Mouse (Mus musculus) limb, embryonic 14.5 days (tissue): Measurements from ENCODE around the gene Chrnb1. TPM values are rescaled to one million over a fixed set of nuclear protein-coding genes. Genes with fewer than 3 reads are reported as not detected.

ENCODE experiments used
- ATAC-seq: fragments of 200-750 bp; cut with Nextera tagmentation; 2 replicates; pipeline ENCODE4 v1.8.0; 2017; ENCODE audit warnings: low read depth, moderate number of reproducible peaks, moderate TSS enrichment; ENCODE audit not compliant: low FRiP score
- DNase-seq: peaks from one replicate; pipeline ENCODE4 v3.0.0-alpha.2; 2015; ENCODE audit warnings: low spot score
- H3K27ac ChIP-seq: fragments of 300-500 bp; sonication (generic); replicated peaks from 2 replicates; pipeline ENCODE4 v1.5.1; 2014; ENCODE audit warnings: low read depth, mild to moderate bottlenecking, low read length, moderate library complexity, mixed read lengths
- H3K27me3 ChIP-seq: fragments of 300-500 bp; sonication (generic); 2 replicates; pipeline ENCODE4 v1.6.1; 2014; ENCODE audit warnings: low read length, mixed read lengths; ENCODE audit not compliant: control insufficient read depth, insufficient read depth
- H3K36me3 ChIP-seq: fragments of 300-500 bp; sonication (generic); 2 replicates; pipeline ENCODE4 v1.6.1; 2014; ENCODE audit warnings: mild to moderate bottlenecking, low read length, moderate library complexity, mixed read lengths; ENCODE audit not compliant: control insufficient read depth, insufficient read depth
- H3K4me1 ChIP-seq: fragments of 300-500 bp; sonication (generic); 2 replicates; pipeline ENCODE4 v1.6.1; 2014; ENCODE audit warnings: antibody characterized with exemption, low read length, mixed read lengths; ENCODE audit not compliant: control insufficient read depth, insufficient read depth
- H3K4me2 ChIP-seq: fragments of 300-500 bp; sonication (generic); replicated peaks from 2 replicates; pipeline ENCODE4 v1.6.1; 2014; ENCODE audit warnings: low read depth, mild to moderate bottlenecking, low read length, moderate library complexity; ENCODE audit not compliant: severe bottlenecking
- H3K4me3 ChIP-seq: fragments of 300-500 bp; sonication (generic); replicated peaks from 2 replicates; pipeline ENCODE4 v1.5.1; 2014; ENCODE audit warnings: low read length
- H3K9ac ChIP-seq: fragments of 300-500 bp; sonication (generic); 2 replicates; pipeline ENCODE4 v1.6.1; 2014; ENCODE audit warnings: mild to moderate bottlenecking, low read depth, low read length, moderate library complexity; ENCODE audit not compliant: severe bottlenecking
- H3K9me3 ChIP-seq: fragments of 300-500 bp; sonication (generic); 2 replicates; pipeline ENCODE4 v1.6.1; 2016; ENCODE audit warnings: low read length; ENCODE audit not compliant: control insufficient read depth
- POLR2A ChIP-seq: fragments of 200-500 bp; IDR thresholded peaks from 2 replicates; pipeline ENCODE4 v1.8.0; 2012; ENCODE audit warnings: inconsistent platforms, mild to moderate bottlenecking, moderate library complexity, borderline replicate concordance; ENCODE audit not compliant: insufficient read depth, insufficient read length; ENCODE audit errors: extremely low read depth
- WGBS: fragments of 180-500 bp; shearing (Covaris S2); extraction: QIAGEN DNeasy Blood & Tissue Kit; methylation state at CpG from one replicate; pipeline ENCODE4 v1.1.7; 2014; 5-methylcytosine and 5-hydroxymethylcytosine counted together
- polyA plus RNA-seq, 2 experiments: library from polyadenylated mRNA; depleted of rRNA in 1 of 2; stranded (reverse) in 1 of 2; unstranded in 1 of 2; fragments of >200 nt; fragmentation: Nextera tagmentation in 1 of 2; extraction: Ambion mirVana in 1 of 2; gene quantifications; 2 replicates each; pipeline versions ENCODE4 v1.2.1 to v1.2.3; 2012 to 2014

Gene Chrnb1
- polyA plus RNA-seq, 2 experiments = 19.0 to 69.4 TPM

DNA sequence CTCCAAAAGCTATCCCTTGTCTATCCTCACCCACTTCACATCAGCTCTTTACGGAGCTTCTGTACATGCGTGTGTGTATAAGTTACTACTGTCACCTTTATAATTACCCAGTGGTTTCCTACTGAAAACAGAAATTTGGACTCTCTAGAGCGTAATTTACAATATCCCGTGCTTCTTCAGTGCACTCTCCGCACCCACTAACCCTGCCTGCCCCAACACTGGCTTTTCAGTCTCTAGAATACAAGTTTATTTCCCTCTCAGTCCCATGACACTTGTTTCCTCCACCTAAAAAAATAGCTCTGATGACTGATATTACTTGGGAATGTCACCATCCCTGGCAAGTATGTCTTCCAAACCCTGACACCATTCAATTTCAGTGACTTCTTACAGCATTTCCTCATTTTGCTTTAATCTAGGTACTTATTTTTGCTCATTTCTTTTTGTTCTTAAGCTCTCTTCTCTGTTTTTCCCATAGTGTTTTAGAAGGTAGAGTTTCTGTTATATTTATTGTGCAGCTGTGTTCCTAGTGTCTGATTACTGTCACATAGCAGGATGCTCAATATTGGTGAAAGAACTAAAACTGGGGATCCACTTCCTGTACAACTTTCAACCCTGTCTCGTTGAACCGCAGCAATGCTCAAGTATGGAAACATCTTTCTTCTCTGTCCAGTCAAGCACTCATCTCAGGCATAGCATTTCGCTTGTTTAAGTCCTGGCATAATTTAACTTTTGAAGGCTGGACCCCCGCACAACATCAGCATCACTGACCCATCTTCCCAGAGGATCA, 38.2 kb downstream of the Chrnb1 start:
- H3K9me3 ChIP-seq = no peaks in the 10 kb centered on the region
- peak overlapping the region; percentile 56 for H3K4me3 ChIP-seq
- peaks cover 34% of the 10 kb centered on the region for H3K4me1 ChIP-seq
- peak overlapping the region; percentile 95; the same call in 1 of the 2 replicates for H3K27ac ChIP-seq
- H3K36me3 ChIP-seq = no peaks in the 10 kb centered on the region
- H3K27me3 ChIP-seq = no peaks in the 10 kb centered on the region
- WGBS = 38% methylated on average over 9 of the region's 9 CpGs
- H3K4me2 ChIP-seq = peak overlapping the region; percentile 73
- TF ChIP-seq POLR2A = no peak
- H3K9ac ChIP-seq = peak overlapping the region; percentile 65
- DNase-seq (no peak), ATAC-seq (no peak)

DNA sequence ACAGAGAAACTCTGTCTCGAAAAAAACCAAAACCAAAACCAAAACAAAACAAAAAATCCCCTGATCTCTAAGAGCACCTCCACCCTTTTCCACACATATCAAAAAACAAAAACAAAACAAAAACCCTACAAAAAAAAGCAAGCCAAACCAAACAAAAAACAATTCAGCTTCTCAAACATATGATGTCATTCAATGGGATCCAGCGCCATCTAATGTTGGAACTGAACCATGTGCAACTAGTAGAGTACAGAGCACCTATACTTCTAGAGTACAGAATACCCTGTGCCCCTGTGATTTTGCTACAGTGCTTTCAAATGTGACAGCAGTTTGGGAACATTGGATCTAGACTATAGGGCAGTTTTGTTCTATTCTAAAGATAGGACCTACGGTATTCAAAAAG, 41.0 kb downstream of the Chrnb1 start:
- WGBS = 61% methylated on average over 3 of the region's 3 CpGs
- peak; percentile 75 for DNase-seq
- TF ChIP-seq POLR2A = no peak
- Histone ChIP-seq H3K27me3 (no peaks in the 10 kb centered on the region), H3K9me3 (no peaks in the 10 kb centered on the region), H3K27ac (no peak overlapping the region), H3K9ac (no peak overlapping the region), H3K4me1 (peaks cover 24% of the 10 kb centered on the region), H3K4me2 (0 out of 2 replicates have a peak overlapping the region, but pooled peaks have one; percentile 37), H3K4me3 (no peak overlapping the region), H3K36me3 (no peaks in the 10 kb centered on the region)
- no peak for ATAC-seq

DNA sequence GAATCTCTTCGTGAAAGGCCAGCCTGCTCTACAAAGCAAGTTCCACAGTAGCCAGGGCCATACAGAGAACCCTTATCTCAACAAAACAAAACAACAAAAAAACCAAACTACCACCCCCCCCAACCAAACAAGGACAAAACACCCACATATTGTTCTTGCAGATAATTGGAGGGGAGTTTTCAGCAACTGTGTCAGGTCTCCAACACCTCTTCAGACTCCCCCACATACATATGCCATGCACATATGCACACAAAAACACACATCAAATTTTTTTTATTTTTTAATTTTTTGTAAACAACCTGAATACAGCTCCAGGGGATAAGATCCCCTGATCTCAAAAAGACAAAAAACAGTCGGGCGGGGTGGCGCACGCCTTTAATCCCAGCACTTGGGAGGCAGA, 41.5 kb downstream of the Chrnb1 start:
- H3K9ac ChIP-seq = no peak overlapping the region
- DNase-seq = no peak
- H3K4me2 ChIP-seq = no peak overlapping the region
- H3K9me3 ChIP-seq = no peaks in the 10 kb centered on the region
- no peaks in the 10 kb centered on the region for H3K27me3 ChIP-seq
- WGBS = 92% methylated on average over 5 of the region's 5 CpGs
- TF ChIP-seq POLR2A = no peak
- no peak overlapping the region for H3K4me3 ChIP-seq
- no peak overlapping the region for H3K27ac ChIP-seq
- no peak for ATAC-seq
- no peaks in the 10 kb centered on the region for H3K36me3 ChIP-seq
- peaks cover 22% of the 10 kb centered on the region for H3K4me1 ChIP-seq

DNA sequence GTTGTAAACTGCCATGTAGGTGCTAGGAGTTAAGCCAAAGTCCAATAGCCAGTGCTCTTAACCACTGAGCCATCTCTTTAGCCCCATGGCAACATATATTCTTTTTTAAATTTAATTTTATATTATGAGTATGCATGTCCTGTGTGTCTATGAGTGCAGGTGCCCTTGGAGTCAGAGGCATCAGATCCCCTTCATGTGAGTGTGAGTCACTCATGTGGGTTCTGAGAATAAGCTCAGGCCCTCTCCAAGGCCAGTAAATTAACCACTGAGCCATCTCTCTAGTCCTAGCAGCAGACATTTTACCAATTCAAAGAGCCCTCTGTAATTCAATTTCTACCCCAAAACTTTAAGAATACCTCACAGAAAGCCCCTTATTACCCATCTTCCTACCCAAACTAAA, 43.1 kb downstream of the Chrnb1 start:
- ATAC-seq (no peak), DNase-seq (no peak)
- H3K4me2 ChIP-seq = no peak overlapping the region
- no peaks in the 10 kb centered on the region for H3K9me3 ChIP-seq
- no peak overlapping the region for H3K27ac ChIP-seq
- peaks cover 1% of the 10 kb centered on the region; the same call in 1 of the 2 replicates for H3K36me3 ChIP-seq
- no peak for TF ChIP-seq POLR2A
- H3K9ac ChIP-seq = no peak overlapping the region
- H3K27me3 ChIP-seq = no peaks in the 10 kb centered on the region
- no peak overlapping the region for H3K4me3 ChIP-seq
- H3K4me1 ChIP-seq = peaks cover 22% of the 10 kb centered on the region

DNA sequence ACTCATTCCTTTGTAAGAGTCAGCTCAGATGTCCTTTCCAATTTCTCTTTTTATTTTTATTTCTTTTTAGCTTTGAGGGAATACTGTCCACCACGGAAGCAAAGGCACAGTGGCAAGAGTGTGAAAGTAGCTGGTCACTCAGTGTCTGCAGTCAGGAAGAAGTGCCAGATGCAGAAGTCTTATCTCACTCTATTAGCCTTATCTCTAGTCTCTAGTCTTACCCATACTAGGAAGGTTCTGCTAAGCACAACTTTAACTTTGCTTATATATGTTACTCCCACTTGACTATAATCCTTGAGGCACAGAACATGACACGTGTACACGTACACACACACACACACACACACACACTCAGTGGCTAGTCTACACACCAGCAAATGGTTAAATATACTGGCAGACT, 44.1 kb downstream of the Chrnb1 start:
- Histone ChIP-seq H3K9ac (no peak overlapping the region; the same call in 1 of the 2 replicates), H3K4me2 (no peak overlapping the region), H3K9me3 (no peaks in the 10 kb centered on the region), H3K27me3 (no peaks in the 10 kb centered on the region), H3K4me1 (peaks cover 15% of the 10 kb centered on the region), H3K27ac (no peak overlapping the region), H3K36me3 (peaks cover 11% of the 10 kb centered on the region), H3K4me3 (no peak overlapping the region)
- no peak for ATAC-seq
- no peak for TF ChIP-seq POLR2A
- WGBS = 75% methylated on average over 3 of the region's 3 CpGs
- DNase-seq = no peak

Other genes with a start within 250 kb of the Chrnb1 start
Only the 30 nearest of the 45 such genes appear.
- gene Fxr2, start 163.0 kb downstream of the Chrnb1 start, polyA plus RNA-seq (2012; rRNA removed) = 122 and 125 TPM in 2 replicates
- gene Fxr2, start 163.0 kb downstream of the Chrnb1 start, polyA plus RNA-seq (2014; fragmentation: Nextera tagmentation; extraction: Ambion mirVana) = 28.9 and 33.8 TPM in 2 replicates
- gene Sox15, start 140.6 kb downstream of the Chrnb1 start, polyA plus RNA-seq (2012; rRNA removed) = 1.5 and 2.1 TPM in 2 replicates
- gene Sox15, start 140.6 kb downstream of the Chrnb1 start, polyA plus RNA-seq (2014; fragmentation: Nextera tagmentation; extraction: Ambion mirVana) = 1.0 and 3.0 TPM in 2 replicates
- gene Mpdu1, start 133.3 kb downstream of the Chrnb1 start, polyA plus RNA-seq (2012; rRNA removed) = 117 and 155 TPM in 2 replicates
- 28.9 and 30.8 TPM in 2 replicates for gene Mpdu1, start 133.3 kb downstream of the Chrnb1 start, polyA plus RNA-seq (2014; fragmentation: Nextera tagmentation; extraction: Ambion mirVana)
- gene Cd68, start 129.8 kb downstream of the Chrnb1 start, polyA plus RNA-seq (2012; rRNA removed) = 16.6 and 24.3 TPM in 2 replicates
- 20.5 and 24.7 TPM in 2 replicates for gene Cd68, start 129.8 kb downstream of the Chrnb1 start, polyA plus RNA-seq (2014; fragmentation: Nextera tagmentation; extraction: Ambion mirVana)
- gene Eif4a1, start 123.5 kb downstream of the Chrnb1 start, polyA plus RNA-seq (2012; rRNA removed) = 887 and 919 TPM in 2 replicates
- 547 and 561 TPM in 2 replicates for gene Eif4a1, start 123.5 kb downstream of the Chrnb1 start, polyA plus RNA-seq (2014; fragmentation: Nextera tagmentation; extraction: Ambion mirVana)
- 172 and 297 TPM in 2 replicates for gene Senp3, start 113.9 kb downstream of the Chrnb1 start, polyA plus RNA-seq (2012; rRNA removed)
- gene Senp3, start 113.9 kb downstream of the Chrnb1 start, polyA plus RNA-seq (2014; fragmentation: Nextera tagmentation; extraction: Ambion mirVana) = 95.4 and 99.0 TPM in 2 replicates
- 4.4 and 5.2 TPM in 2 replicates for gene Tnfsf13, start 110.2 kb downstream of the Chrnb1 start, polyA plus RNA-seq (2012; rRNA removed)
- 0.77 and 0.98 TPM in 2 replicates for gene Tnfsf13, start 110.2 kb downstream of the Chrnb1 start, polyA plus RNA-seq (2014; fragmentation: Nextera tagmentation; extraction: Ambion mirVana)
- 22.9 and 31.6 TPM in 2 replicates for gene Tnfsf12, start 100.1 kb downstream of the Chrnb1 start, polyA plus RNA-seq (2012; rRNA removed)
- gene Tnfsf12, start 100.1 kb downstream of the Chrnb1 start, polyA plus RNA-seq (2014; fragmentation: Nextera tagmentation; extraction: Ambion mirVana) = 13.7 and 15.2 TPM in 2 replicates
- 3.8 and 6.9 TPM in 2 replicates for gene Tnfsfm13, start 99.8 kb downstream of the Chrnb1 start, polyA plus RNA-seq (2012; rRNA removed)
- gene Tnfsfm13, start 99.8 kb downstream of the Chrnb1 start, polyA plus RNA-seq (2014; fragmentation: Nextera tagmentation; extraction: Ambion mirVana) = 5.9 and 6.6 TPM in 2 replicates
- 76.6 and 100 TPM in 2 replicates for gene Polr2a, start 37.3 kb downstream of the Chrnb1 start, polyA plus RNA-seq (2012; rRNA removed)
- 40.7 and 45.3 TPM in 2 replicates for gene Polr2a, start 37.3 kb downstream of the Chrnb1 start, polyA plus RNA-seq (2014; fragmentation: Nextera tagmentation; extraction: Ambion mirVana)
- 0.14 and 0.23 TPM in 2 replicates for gene Slc35g3, start 34.0 kb downstream of the Chrnb1 start, polyA plus RNA-seq (2012; rRNA removed)
- 0.21 TPM in 1 of 2 replicates, not detected in the other for gene Slc35g3, start 34.0 kb downstream of the Chrnb1 start, polyA plus RNA-seq (2014; fragmentation: Nextera tagmentation; extraction: Ambion mirVana)
- gene Zbtb4, start 30.0 kb downstream of the Chrnb1 start, polyA plus RNA-seq (2012; rRNA removed) = 12.8 and 14.3 TPM in 2 replicates
- gene Zbtb4, start 30.0 kb downstream of the Chrnb1 start, polyA plus RNA-seq (2014; fragmentation: Nextera tagmentation; extraction: Ambion mirVana) = 4.1 and 5.0 TPM in 2 replicates
- 17.2 and 17.5 TPM in 2 replicates for gene Fgf11, start 5.9 kb upstream of the Chrnb1 start, polyA plus RNA-seq (2012; rRNA removed)
- 2.2 and 3.4 TPM in 2 replicates for gene Fgf11, start 5.9 kb upstream of the Chrnb1 start, polyA plus RNA-seq (2014; fragmentation: Nextera tagmentation; extraction: Ambion mirVana)
- 1.8 TPM in 2 replicates for gene Tmem102, start 9.7 kb upstream of the Chrnb1 start, polyA plus RNA-seq (2012; rRNA removed)
- gene Tmem102, start 9.7 kb upstream of the Chrnb1 start, polyA plus RNA-seq (2014; fragmentation: Nextera tagmentation; extraction: Ambion mirVana) = 5.4 and 5.9 TPM in 2 replicates
- gene Gm39566, start 19.4 kb upstream of the Chrnb1 start, polyA plus RNA-seq (2012; rRNA removed) = not detected in 2 replicates
- gene Gm39566, start 19.4 kb upstream of the Chrnb1 start, polyA plus RNA-seq (2014; fragmentation: Nextera tagmentation; extraction: Ambion mirVana) = not detected in 2 replicates
- gene Spem2, start 22.5 kb upstream of the Chrnb1 start, polyA plus RNA-seq (2012; rRNA removed) = not detected in 2 replicates
- gene Spem2, start 22.5 kb upstream of the Chrnb1 start, polyA plus RNA-seq (2014; fragmentation: Nextera tagmentation; extraction: Ambion mirVana) = not detected in 2 replicates
- gene Spem1, start 26.2 kb upstream of the Chrnb1 start, polyA plus RNA-seq (2012; rRNA removed) = 0.65 and 0.79 TPM in 2 replicates
- gene Spem1, start 26.2 kb upstream of the Chrnb1 start, polyA plus RNA-seq (2014; fragmentation: Nextera tagmentation; extraction: Ambion mirVana) = 0.18 TPM in 1 of 2 replicates, not detected in the other
- gene Nlgn2, start 41.8 kb upstream of the Chrnb1 start, polyA plus RNA-seq (2012; rRNA removed) = 96.0 and 123 TPM in 2 replicates
- gene Nlgn2, start 41.8 kb upstream of the Chrnb1 start, polyA plus RNA-seq (2014; fragmentation: Nextera tagmentation; extraction: Ambion mirVana) = 11.1 and 13.4 TPM in 2 replicates
- gene Tmem256, start 42.6 kb upstream of the Chrnb1 start, polyA plus RNA-seq (2012; rRNA removed) = 240 and 292 TPM in 2 replicates
- 368 and 382 TPM in 2 replicates for gene Tmem256, start 42.6 kb upstream of the Chrnb1 start, polyA plus RNA-seq (2014; fragmentation: Nextera tagmentation; extraction: Ambion mirVana)
- gene Plscr3, start 50.4 kb upstream of the Chrnb1 start, polyA plus RNA-seq (2012; rRNA removed) = 190 and 214 TPM in 2 replicates
- 137 and 140 TPM in 2 replicates for gene Plscr3, start 50.4 kb upstream of the Chrnb1 start, polyA plus RNA-seq (2014; fragmentation: Nextera tagmentation; extraction: Ambion mirVana)
- 2.8 TPM in 2 replicates for gene Tnk1, start 62.8 kb upstream of the Chrnb1 start, polyA plus RNA-seq (2012; rRNA removed)
- 3.2 and 3.3 TPM in 2 replicates for gene Tnk1, start 62.8 kb upstream of the Chrnb1 start, polyA plus RNA-seq (2014; fragmentation: Nextera tagmentation; extraction: Ambion mirVana)
- gene Tmem95, start 82.1 kb upstream of the Chrnb1 start, polyA plus RNA-seq (2012; rRNA removed) = not detected in 2 replicates
- not detected in 2 replicates for gene Tmem95, start 82.1 kb upstream of the Chrnb1 start, polyA plus RNA-seq (2014; fragmentation: Nextera tagmentation; extraction: Ambion mirVana)
- gene Kctd11, start 85.5 kb upstream of the Chrnb1 start, polyA plus RNA-seq (2012; rRNA removed) = 5.1 and 5.3 TPM in 2 replicates
- 6.0 and 6.5 TPM in 2 replicates for gene Kctd11, start 85.5 kb upstream of the Chrnb1 start, polyA plus RNA-seq (2014; fragmentation: Nextera tagmentation; extraction: Ambion mirVana)
- 2.1 and 2.2 TPM in 2 replicates for gene Acap1, start 99.6 kb upstream of the Chrnb1 start, polyA plus RNA-seq (2012; rRNA removed)
- gene Acap1, start 99.6 kb upstream of the Chrnb1 start, polyA plus RNA-seq (2014; fragmentation: Nextera tagmentation; extraction: Ambion mirVana) = 2.1 TPM in 2 replicates
- 8.6 and 8.9 TPM in 2 replicates for gene 2810408A11Rik, start 105.0 kb upstream of the Chrnb1 start, polyA plus RNA-seq (2012; rRNA removed)
- 8.9 and 12.3 TPM in 2 replicates for gene 2810408A11Rik, start 105.0 kb upstream of the Chrnb1 start, polyA plus RNA-seq (2014; fragmentation: Nextera tagmentation; extraction: Ambion mirVana)
- 74.3 and 74.6 TPM in 2 replicates for gene Neurl4, start 105.1 kb upstream of the Chrnb1 start, polyA plus RNA-seq (2012; rRNA removed)
- 11.4 and 15.0 TPM in 2 replicates for gene Neurl4, start 105.1 kb upstream of the Chrnb1 start, polyA plus RNA-seq (2014; fragmentation: Nextera tagmentation; extraction: Ambion mirVana)
- gene Gps2, start 117.9 kb upstream of the Chrnb1 start, polyA plus RNA-seq (2012; rRNA removed) = 94.0 and 110 TPM in 2 replicates
- 67.3 and 74.4 TPM in 2 replicates for gene Gps2, start 117.9 kb upstream of the Chrnb1 start, polyA plus RNA-seq (2014; fragmentation: Nextera tagmentation; extraction: Ambion mirVana)
- gene Eif5a, start 126.0 kb upstream of the Chrnb1 start, polyA plus RNA-seq (2012; rRNA removed) = 1,009 and 1,079 TPM in 2 replicates
- 1,556 and 1,603 TPM in 2 replicates for gene Eif5a, start 126.0 kb upstream of the Chrnb1 start, polyA plus RNA-seq (2014; fragmentation: Nextera tagmentation; extraction: Ambion mirVana)
- 70.1 and 92.8 TPM in 2 replicates for gene Ybx2, start 139.9 kb upstream of the Chrnb1 start, polyA plus RNA-seq (2012; rRNA removed)
- 7.2 and 10.2 TPM in 2 replicates for gene Ybx2, start 139.9 kb upstream of the Chrnb1 start, polyA plus RNA-seq (2014; fragmentation: Nextera tagmentation; extraction: Ambion mirVana)
- gene Slc2a4, start 152.2 kb upstream of the Chrnb1 start, polyA plus RNA-seq (2012; rRNA removed) = 31.0 and 40.4 TPM in 2 replicates
- 19.3 and 20.9 TPM in 2 replicates for gene Slc2a4, start 152.2 kb upstream of the Chrnb1 start, polyA plus RNA-seq (2014; fragmentation: Nextera tagmentation; extraction: Ambion mirVana)